Mouse (Mus musculus) testis, adult 2 months (tissue): ENCODE data around the gene Cnnm4.

Source experiments
- CTCF ChIP-seq: fragments of 200-500 bp; IDR thresholded peaks from 2 replicates; pipeline ENCODE4 v1.5.1; 2012; ENCODE audit warnings: low read depth, mild to moderate bottlenecking, inconsistent platforms, low read length, moderate library complexity; ENCODE audit not compliant: control insufficient read depth, insufficient read depth, insufficient replicate concordance
- POLR2A ChIP-seq: fragments of 200-500 bp; IDR thresholded peaks from 2 replicates; pipeline ENCODE4 v1.6.1; 2012; ENCODE audit warnings: low read depth, mild to moderate bottlenecking, inconsistent platforms, low read length, moderate library complexity; ENCODE audit not compliant: control insufficient read depth

GRCm38 (mm10) chr1:36487111-36487510, 15.7 kb downstream of the Cnnm4 start:
- TF ChIP-seq CTCF (no peak), POLR2A (no peak)
